Mouse (Mus musculus): ENCODE results near the gene Ak4.

Gene Ak4

DNA sequence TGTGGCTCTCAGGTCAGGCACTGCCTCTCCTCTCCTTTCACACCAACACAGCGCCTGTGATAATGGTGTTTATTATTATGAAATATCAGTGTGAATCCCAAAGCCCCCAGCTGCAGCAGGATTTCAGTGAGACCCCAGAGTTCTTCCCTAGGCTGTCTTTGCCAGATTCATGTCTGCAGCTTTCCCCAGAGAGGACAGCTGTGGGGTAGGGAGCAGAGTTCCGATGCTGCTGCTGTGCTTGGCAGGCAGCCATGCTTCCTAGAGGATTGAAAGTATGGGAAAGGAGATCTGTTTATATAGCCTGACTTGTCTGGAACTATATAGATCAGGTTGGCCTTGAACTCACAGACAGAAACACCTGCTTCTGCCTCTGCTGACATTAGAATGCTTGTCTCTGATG is 43.0 kb downstream of the Ak4 start:
- DNase-seq: no peak

DNA sequence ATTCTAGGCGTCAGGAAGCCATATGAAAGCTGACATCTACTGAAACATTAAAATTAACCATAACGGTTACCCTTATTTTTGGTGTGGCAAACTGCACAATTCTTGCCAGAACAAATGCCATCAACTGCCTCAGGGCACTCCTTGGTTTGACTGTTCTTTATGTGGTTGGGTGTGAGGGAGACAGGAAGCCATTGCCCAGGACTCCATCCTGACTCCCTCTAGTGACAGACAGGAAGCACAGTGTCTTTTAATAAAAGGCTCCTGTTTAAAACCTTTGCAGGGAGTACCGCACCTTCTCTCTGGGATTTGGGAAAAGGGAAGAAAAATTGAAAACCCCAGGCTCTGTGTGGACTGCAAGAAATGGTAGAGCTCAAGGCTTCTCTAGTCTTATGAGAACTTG is 47.2 kb downstream of the Ak4 start:
- no peak for DNase-seq

DNA sequence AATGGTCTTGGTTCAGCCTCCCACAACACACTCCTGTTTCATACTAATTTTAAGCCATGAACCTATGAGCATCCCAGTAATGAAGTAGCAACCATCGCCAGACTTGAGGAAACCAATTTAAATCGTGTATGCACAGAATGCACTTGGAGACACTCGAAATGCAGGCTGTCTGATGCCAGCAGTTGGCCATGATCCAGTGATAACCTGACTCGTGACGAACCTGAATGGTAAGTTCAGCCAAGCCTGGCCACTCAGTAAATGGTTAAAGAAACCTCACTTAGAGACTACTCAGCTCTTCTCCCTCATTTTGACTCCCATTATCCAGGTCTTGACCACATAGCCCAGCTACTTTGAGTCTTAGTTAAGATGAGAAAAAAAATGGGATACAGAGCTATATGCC is 50.2 kb downstream of the Ak4 start:
- DNase-seq: no peak

DNA sequence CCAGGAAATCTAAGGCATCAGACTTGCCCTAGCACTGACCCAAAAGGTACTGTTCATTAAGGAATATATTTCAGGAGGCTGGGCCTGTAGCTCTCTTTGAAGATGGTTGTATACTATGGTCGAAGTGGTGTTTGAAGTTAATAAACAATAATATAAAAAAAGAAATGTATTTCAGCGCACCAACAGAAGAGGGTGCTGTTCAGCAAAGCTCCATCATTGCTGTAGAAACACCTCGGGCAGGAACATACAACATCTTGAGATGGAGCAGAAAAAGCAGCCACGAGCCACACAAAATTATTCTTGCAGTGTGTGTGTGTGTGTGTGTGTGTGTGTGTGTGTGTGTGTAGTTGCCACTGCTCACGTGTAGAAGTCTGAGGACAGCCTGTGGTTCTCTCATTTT is 51.5 kb downstream of the Ak4 start:
- no peak for DNase-seq

DNA sequence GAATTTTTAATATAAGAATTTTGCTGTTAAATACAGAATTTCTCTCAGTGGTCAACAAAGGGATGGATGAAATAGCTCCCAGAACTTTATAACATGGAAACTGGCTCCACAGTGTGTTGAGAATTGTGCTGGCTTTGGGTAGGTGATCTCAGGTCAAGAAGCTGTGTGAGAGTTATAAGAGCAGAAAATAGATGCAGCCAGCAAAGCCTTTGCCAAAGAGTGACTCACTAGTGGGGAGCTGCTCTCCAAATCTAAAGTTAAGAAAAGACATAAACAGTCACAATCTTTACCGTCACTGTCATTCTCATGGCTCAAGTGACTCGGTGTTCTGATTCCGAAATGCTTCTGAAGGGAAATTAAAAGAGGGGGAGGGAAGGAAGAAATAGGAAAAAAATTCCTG is 53.7 kb downstream of the Ak4 start:
- DNase-seq: no peak

DNA sequence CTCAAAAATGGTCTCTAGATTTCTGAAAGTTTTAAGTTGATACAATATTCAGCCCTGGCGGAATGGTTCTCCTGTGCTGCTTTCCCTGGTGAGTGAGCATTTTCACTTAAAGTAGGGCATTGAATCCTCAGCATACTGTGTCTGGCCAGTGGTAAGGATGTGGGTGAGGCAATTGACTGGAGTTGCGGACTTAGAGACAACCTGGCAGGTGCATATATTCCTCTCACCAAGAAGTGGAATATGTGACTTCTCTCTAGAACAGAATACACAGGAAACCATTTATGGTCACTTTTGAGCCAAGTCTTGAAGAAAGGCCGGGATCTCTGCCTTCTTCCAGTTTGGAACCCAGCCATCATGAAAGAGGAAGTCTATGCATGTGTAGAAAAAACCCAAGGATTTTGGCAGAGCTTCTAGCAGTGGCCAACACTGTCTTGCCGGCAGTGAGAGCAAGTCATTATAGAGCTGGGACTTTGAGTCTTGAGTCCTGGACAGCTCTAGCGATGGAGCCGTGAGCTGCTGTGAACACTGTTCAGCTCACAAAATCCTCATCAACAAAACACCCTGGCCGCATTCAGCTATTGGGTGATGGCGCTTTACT is 71.3 kb downstream of the Ak4 start:
- no peak for DNase-seq

DNA sequence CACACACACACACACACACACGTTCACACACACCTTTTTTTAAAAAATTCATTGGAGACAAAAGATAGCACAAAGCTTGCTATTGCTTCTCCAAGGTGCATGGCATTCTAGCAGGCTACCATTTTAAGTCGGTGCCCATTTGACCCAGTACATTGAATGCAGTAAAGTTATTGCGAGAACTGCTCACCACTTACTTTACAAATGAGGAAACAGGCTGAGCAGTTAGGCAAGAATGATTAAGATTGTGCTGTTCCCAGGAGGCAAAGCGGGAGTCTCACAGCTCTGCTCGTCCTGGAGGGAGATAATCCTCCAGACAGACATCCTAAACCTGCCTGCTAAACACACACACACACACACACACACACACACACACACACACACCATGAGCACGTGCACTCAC is 72.6 kb downstream of the Ak4 start:
- DNase-seq: no peak

DNA sequence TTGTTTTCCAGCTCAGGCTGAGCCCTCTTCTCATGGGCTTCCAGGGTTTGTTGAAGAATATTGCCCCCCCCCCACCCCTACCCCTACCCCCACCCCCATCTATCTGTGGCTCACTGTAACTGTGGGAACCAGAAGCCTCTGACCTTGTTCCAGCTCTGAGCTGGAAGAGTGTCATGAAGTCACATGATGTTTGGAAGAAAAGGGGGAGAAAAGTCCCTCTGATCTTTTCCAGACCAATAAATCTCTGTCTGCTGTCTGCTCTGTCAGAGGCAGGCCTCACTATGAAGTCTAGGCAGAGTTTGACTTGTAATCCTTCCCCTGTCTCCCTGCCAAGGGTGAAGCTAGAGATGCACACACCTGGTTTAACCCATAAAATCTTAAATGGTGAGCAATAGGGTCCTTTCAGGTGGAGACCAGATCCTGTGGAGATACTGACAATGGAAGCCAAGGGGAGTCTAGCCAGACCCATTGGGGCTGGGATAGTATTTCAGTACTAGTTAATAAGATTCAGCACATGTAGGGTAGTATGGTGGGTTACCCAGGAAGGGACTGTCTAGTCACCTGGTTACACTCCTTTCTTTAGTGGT is 74.6 kb downstream of the Ak4 start:
- DNase-seq: no peak

DNA sequence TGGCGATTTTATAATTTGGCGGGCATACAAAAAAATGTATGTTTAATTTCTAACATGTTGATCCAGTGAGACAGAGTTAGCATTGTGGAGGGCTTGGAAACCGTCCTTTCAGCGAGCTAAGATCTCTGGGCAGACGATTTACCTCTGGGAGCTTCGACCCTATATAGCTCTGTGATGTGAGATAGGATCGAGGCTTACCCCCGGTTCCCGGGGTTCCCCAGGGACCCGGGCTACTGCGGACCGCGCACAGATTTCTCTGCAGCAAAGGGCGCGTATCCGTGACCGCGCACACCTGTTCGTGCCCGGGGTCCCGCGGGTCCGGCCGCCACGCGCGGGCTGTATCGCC is 77.1 kb downstream of the Ak4 start:
- no peak for DNase-seq

DNA sequence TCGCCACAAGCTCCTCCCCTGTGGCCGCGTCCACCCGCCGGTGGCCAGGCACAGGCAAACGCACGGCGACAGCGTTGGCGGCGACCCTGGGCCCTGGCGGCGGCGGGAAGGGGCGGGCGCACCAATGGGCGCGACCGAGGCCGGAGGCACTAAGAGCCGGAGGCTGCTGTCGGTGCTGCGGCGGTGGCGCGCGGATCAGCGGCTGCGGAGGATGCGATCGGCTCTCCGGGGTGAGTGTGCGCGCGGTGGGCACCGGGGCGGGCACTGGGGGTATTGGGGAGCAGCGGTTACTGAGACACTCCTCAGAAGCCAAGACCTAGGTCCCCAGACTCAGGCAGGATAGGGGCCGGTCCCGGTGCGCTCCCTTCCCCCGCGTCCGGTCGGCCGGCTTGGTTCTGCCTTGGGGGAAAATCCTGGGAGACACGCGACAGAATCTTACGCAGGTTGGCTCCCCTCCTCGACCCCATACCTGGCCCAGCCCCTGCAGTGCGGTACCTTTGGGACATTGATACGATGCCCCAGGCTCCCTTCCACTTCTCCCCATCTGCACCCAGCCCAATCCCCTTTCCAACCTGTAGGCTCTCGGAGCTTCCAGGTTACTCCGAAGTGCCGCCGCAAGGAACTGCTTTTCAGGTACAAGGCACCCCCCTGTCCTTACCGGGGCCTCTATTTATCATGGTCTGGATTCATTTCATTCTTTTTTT is 77.6 kb downstream of the Ak4 start, which contains the start of gene Dnajc6:
TSS of gene Dnajc6 (plus strand) at position 115 of the 704 bp plus-strand sequence.
- peak; percentile 46 for DNase-seq

DNA sequence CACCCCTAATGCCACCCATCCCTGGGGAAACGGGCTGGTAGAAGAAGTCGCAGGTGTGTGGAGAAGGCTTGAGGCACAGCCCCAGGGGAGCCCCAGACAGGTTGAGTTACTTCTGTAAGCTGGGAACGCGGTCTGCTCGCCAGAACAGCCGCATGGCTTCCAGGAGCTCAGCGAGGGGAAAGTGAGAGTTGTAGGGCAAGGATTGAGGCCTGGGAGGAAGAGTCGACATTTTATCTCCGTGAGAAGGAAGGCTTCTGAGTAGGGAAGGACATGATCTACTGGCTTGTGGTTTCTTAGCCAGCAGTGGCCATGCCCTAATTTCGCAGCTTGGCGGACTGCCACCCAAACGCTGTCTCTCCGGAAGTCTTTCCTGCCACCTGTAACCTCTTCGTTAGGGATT is 78.3 kb downstream of the Ak4 start:
- peak; percentile 17 for DNase-seq

DNA sequence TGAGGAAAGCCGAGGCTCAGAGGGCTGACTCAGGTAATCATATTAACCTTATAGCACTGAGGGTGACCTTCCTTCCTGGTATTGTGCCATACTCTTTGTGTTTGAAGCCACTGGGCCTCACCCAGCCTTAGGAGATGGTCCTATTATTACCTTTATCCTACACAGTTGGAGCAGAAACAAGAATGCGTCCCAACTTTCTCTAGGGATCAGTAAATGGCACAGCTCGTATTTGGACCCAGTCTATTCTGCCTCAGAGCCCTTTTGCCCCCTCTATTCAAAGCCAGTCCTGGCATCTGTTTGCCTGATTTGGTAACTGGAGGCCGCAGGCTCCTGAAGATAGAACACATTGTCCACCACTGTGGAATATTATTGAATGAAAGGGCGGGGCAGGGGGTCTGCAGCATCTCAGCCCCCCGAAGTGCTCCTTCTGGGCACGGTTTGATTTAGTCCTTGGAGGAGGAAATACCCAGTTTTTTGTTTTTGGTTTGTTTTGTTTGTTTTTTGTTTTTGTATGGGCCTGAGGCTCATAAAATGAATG is 85.5 kb downstream of the Ak4 start:
- no peak for DNase-seq

DNA sequence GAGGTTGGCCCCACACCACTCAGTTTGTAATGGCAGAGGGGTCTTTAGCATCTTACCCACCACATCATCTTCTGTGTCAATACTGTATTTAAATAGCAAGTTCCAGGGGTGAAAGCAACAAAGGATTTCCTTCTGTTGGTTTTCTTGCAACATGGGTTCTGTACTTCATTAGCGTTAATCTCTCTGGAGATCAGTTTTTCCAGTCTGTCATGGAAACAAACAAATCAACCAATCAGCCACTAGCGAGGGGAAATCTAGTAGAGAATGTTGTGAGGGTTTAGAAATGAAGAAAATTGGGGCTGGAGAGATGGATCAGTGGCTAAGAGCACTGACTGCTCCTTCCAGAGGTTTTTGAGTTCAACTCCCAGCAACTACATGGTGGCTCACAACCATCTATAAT is 86.9 kb downstream of the Ak4 start:
- no peak for DNase-seq

DNA sequence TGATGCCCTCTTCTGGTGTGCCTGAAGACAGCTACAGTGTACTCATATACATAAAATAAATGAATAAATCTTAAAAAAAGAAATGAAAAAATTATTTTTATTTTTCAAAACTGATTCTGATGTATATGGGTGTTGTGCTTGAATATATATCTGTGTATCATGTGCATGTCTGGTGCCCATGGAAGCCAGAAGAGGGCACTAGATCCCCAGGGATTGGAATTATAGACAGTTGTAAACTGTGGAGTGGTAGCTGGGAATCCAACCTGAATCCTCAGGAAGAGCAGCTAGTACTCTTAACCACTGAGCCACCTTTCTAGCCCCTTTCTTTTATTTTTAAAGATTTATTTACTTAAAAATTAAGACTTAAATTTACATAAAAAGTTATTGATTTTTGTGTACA is 87.3 kb downstream of the Ak4 start:
- DNase-seq: no peak

DNA sequence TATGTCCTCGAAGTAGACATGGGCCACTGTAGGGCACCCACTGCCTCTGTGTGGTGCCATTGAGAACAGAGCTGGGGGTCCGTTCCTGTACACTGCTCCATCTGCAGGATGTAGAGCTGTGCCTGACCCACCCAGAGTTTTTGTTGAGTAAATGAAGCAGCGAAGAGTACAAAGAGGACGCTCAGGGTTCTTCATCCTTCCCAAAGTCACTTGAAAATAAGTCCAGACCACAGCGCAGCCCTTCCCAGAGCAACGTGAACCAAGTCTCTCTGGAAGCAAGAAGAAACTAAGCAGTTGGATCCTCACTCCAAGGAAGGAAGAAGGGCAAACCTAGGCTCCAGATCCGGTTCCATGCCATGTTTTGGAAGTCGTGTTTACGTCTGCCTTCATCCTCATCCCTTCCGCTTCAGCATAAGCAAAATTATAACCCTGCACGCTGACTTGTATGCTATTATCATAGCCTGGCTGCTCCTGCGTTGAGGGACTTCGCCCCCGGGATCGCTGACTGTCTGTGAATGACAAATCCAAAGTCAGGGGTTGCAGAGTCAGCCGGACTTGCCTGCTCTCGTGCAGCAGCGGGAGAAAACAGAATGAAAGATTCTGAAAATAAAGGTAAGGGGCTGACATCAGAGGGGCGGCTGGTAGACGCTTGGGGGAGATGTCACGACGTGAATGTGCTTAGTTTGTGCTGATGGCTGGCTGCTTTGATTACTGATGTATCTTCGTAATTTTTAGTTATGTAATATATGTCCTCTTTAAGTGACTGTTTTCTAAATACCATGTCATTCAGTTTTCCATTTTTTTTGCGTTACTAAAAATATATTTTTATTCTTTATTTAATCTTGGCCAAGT is 88.7 kb downstream of the Ak4 start:
- DNase-seq: peak; percentile 78

DNA sequence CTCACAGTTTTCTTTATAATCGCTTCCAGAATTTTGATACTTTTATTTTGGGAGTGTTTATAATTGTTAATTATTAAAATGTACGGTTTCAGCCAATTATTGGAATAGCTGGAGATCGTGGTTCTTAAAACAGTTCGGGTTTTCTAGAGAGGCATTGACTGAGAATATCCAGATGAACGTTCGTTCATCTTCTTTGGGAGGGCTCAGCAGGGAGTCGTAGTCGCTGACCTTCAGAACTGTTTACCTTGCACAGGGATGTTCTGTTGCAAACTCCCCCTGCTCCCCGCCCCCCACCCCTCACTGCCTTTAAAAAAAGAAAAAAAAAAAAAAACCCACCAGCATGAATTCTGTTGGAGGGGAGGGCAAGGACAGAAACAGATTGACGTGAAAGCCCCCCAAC is 89.4 kb downstream of the Ak4 start:
- DNase-seq: no peak

DNA sequence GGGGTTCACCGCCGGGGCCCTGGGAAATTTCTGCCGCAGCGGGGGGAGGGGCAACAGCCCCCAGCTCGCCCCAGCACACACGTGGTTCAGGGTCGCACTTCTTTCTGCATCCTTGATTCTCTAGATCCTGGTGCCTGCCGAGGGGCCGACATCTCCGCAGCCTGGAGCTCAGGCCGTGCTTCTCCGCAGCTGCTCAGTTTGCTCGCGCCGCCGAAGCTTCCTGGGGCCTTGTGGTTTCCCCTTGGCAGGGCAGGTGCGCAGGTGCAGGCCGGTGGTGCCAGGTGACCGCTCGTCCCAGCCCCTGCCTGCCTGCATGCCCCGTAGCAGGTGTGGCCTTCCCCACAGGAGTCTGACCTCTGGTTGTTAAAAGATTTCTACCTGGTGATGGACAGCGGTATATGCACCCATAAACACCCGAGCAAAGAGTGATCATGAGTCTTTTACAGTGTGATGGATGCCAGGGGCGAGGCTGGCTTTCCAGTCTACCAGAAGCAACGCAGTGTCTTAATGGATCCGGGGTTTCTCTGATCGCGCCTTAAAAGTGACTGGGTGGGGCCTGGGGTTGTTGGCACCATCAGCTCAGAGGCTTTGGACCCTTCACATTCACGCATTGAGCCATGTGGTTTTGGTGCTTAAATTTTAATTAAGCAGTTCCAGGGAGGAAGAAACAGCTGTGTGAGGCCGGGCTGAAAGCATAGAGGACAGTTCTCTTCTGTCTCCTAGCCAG is 89.9 kb downstream of the Ak4 start:
- DNase-seq: peak; percentile 85

DNA sequence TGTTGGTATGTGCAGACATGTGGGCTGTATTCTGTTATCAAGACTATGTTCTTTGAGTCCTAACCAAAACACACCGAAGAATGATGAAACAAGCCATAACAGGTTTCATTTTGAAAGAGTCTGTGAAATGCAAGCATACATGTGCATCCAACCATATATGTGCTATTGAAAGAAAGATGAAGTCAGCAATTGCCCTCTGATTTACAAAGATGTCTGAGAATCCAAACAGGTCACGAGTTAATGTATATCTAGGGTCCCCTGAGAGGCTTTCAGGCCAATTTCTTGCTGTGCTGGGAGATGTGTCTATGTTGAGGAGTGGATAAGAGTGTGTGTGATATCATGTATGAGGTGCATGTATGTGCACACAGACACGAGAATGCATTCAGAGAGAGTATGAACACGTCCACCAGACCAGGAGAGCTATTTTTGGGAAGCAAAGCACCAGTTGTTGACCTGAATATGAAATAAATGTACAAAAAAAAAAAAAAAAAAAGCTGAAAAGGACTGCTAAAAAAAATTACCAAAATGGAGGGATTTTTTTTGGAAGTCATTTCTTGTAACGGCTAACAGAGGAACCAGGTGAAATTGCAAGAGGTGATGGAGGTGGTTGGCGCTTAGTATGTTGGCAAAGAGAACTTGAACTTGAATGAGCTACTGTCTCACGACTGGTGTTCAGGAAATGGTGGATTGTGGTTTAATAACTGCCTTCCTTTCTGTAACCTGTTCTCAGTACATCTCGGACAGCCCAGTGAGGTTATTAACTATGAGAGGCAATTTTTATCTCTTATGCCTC is 91.2 kb downstream of the Ak4 start:
- DNase-seq: peak; percentile 24

DNA sequence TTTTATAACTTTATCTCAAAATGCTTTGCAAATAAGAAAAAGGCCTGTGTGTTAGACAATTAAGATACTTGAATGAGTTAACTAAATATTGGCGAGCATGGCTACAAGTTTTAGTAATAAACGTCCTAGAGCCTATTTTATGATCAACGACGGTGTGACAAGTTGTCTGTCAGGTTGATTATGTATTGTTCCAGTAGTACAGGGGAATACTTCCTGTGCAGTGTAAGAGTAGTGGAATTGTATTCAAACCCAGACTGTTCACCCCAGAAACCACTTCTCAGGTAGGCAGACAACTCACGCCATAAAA is 91.8 kb downstream of the Ak4 start:
- no peak for DNase-seq

DNA sequence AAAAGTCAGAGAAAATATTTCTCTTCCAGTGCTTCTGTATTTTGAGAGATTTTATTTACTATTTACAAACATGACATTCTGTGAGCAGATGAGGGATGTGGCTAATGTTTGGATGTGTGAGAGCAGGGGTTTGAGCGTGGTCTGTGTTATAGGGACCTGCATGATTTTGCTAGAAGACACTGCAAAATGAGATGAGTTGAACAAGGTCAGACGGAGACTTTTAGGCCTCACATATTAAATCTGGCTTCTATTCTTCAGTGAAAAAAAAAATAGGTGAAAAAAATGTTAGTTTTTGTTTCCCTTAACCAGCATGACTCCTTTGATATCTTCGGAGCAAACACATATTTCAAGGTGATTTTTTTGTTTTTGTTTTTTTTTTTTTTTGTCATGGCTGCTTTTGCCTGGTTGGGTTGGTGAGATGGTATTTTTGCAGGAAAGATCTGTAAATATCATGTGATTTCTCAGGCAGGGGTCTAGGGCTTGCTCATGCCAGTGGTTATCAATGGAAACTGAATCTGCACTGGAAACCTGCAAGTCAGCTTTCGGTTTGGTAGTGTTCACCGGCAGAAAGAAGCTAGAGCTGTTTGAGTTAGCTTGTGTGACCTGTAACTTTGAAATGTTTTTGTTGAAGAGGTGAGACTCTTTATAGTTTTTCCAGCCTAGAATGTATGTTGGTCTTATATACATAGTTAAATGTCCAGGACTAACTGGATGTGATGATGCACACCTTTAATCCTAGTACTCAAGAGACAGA is 92.9 kb downstream of the Ak4 start:
- DNase-seq: peak; percentile 12

DNA sequence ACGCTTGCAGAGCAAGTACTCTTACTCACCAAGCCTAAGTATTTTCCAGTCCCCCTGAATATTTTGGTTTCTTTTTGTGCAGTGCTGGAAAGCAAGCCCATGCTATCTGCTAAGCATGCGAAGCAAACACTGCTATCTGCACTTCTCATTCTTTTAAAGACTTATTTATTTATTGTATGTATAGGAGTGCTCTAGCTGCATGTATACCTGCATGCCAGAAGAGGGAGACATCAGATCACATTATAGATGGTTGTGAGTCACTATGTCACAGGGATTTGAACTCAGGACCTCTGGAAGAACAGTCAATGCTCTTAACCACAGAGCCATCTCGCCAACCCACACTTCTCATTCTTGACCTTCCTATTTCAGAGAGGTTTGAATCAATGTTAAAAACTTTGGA is 94.2 kb downstream of the Ak4 start:
- DNase-seq: no peak
